Mouse (Mus musculus) liver, embryonic 13.5 days (tissue): Measurements from ENCODE around the gene Chit1. TPM values are rescaled to one million over a fixed set of nuclear protein-coding genes. Genes with fewer than 3 reads are reported as not detected.
A peak's percentile ranks its signal among the peaks of the same experiment; 100 is the strongest.

ENCODE experiments used
- ATAC-seq: fragments of 200-750 bp; cut with Nextera tagmentation; 2 replicates; pipeline ENCODE4 v1.8.0; 2017; ENCODE audit warnings: low read depth, mild to moderate bottlenecking, moderate number of reproducible peaks, moderate library complexity
- DNase-seq: peaks from one replicate; pipeline ENCODE4 v3.0.0; 2022
- H3K27ac ChIP-seq: fragments of 300-500 bp; sonication (generic); 2 replicates; pipeline ENCODE4 v1.5.1; 2015; ENCODE audit warnings: moderate library complexity, mild to moderate bottlenecking, inconsistent platforms
- H3K27me3 ChIP-seq: fragments of 300-500 bp; sonication (generic); 2 replicates; pipeline ENCODE4 v1.6.1; 2015; ENCODE audit warnings: mild to moderate bottlenecking, inconsistent platforms
- H3K36me3 ChIP-seq: fragments of 300-500 bp; sonication (generic); 2 replicates; pipeline ENCODE4 v1.6.1; 2015; ENCODE audit warnings: mild to moderate bottlenecking, inconsistent platforms
- H3K4me1 ChIP-seq: fragments of 300-500 bp; sonication (generic); replicated peaks from 2 replicates; pipeline ENCODE4 v1.6.1; 2015; ENCODE audit warnings: inconsistent platforms
- H3K4me2 ChIP-seq: fragments of 300-500 bp; sonication (generic); 2 replicates; pipeline ENCODE4 v1.6.1; 2015; ENCODE audit warnings: inconsistent platforms, mild to moderate bottlenecking, moderate library complexity
- H3K4me3 ChIP-seq: fragments of 300-500 bp; sonication (generic); replicated peaks from 2 replicates; pipeline ENCODE4 v1.5.1; 2015; ENCODE audit warnings: mild to moderate bottlenecking, inconsistent platforms
- H3K9ac ChIP-seq: fragments of 300-500 bp; sonication (generic); 2 replicates; pipeline ENCODE4 v1.6.1; 2015; ENCODE audit warnings: mild to moderate bottlenecking, inconsistent platforms
- H3K9me3 ChIP-seq: fragments of 300-500 bp; sonication (generic); replicated peaks from 2 replicates; pipeline ENCODE4 v1.6.1; 2016; ENCODE audit warnings: inconsistent platforms
- WGBS: fragments of 180-500 bp; shearing (Covaris S2); methylation state at CpG from one replicate; pipeline ENCODE4 v1.1.7; 2015; ENCODE audit not compliant: insufficient replicate concordance; 5-methylcytosine and 5-hydroxymethylcytosine counted together
- polyA plus RNA-seq: library from polyadenylated mRNA; unstranded; fragments of >200 nt; fragmentation: Nextera tagmentation; extraction: Ambion mirVana; gene quantifications from 2 replicates; pipeline ENCODE4 v1.2.1, GENCODE M21; 2015

The Chit1 gene
- polyA plus RNA-seq, 1 experiment from 2014 or later, result 0.12 TPM

DNA sequence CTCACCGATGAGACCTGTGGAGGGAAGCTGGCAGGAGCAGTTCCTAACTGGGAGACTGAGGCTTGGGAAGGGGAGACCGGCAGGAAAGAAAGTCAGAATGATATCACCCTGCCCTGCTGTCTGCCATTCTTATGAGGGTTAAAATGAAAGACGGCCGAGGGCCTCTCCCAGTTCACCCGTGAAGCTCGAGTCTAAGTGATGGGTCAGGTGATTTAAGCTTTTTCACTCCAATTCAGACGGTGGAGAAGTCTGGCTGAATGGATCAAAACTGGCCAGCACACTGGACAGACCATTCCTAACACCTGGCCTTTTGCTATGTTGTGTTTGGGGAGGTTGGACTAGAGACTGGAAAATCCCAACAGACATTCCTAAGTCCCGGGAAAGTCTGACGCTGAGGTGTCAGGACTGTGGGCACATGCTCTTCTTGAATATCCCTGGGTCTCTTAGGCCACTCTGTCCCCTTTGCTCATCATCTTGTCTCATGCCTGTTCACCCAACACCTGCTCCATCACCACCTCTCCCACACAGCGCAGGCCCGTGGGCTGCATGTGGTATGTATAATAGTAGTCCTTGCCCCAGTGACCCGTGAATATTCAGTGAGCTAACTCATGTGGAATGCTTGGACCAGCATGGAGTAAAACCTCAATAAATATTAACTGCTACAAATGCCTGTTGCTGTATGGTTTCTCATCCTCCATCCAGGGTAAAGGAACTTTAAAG is 11.4 kb upstream of the Chit1 start:
- 25% methylated on average over 12 of the region's 12 CpGs for WGBS

DNA sequence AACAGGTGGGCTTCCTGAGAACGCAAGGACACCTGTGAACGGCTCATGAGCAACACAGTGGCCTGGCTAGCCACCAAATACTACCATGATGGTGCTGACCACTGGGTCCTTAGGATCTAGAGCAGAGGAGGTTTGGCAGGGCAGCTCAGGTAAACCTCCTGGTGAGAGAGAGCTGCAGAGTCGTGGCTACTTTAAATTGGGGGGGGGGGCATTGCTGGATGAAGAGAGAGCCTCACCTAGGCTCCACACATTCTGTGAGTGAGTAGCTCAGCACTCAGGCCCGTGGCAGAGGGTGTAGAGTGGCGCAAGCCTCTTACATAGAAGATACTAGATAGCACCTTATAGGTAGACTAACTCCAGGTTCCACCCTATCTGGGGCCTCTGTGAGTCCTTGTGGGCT is 10.6 kb upstream of the Chit1 start:
- Histone ChIP-seq H3K9me3 (no peaks in the 10 kb centered on the region), H3K27me3 (peaks cover 6% of the 10 kb centered on the region), H3K27ac (peak overlapping the region; percentile 98), H3K4me1 (peaks cover 65% of the 10 kb centered on the region), H3K4me3 (no peak overlapping the region), H3K4me2 (peak overlapping the region; percentile 76), H3K9ac (peak overlapping the region; percentile 79), H3K36me3 (no peaks in the 10 kb centered on the region)
- no peak for DNase-seq
- no peak for ATAC-seq
- WGBS, result 75% methylated on average over 5 of the region's 5 CpGs

More for the DNA sequence above, 11.4 kb upstream of the Chit1 start:
- peak; percentile 49 for ATAC-seq
- H3K9ac ChIP-seq, result peak overlapping the region; percentile 79
- peaks cover 2% of the 10 kb centered on the region; the same call in 1 of the 2 replicates for H3K27me3 ChIP-seq
- H3K9me3 ChIP-seq, result no peaks in the 10 kb centered on the region
- peak overlapping the region; percentile 66 for H3K4me3 ChIP-seq
- H3K4me1 ChIP-seq, result peaks cover 68% of the 10 kb centered on the region
- no peaks in the 10 kb centered on the region for H3K36me3 ChIP-seq
- DNase-seq, result no peak
- peak overlapping the region; percentile 76 for H3K4me2 ChIP-seq
- peak overlapping the region; percentile 98 for H3K27ac ChIP-seq

- H3K27me3 ChIP-seq, result peaks cover 12% of the 10 kb centered on the region
- H3K36me3 ChIP-seq, result no peaks in the 10 kb centered on the region
- H3K9me3 ChIP-seq, result no peaks in the 10 kb centered on the region
- H3K4me2 ChIP-seq, result no peak overlapping the region
- peak overlapping the region; percentile 79 for H3K9ac ChIP-seq
- DNase-seq, result no peak
- WGBS, result 69% methylated on average over 4 of the region's 4 CpGs
- peaks cover 65% of the 10 kb centered on the region for H3K4me1 ChIP-seq
- H3K27ac ChIP-seq, result peak overlapping the region; percentile 98
- no peak overlapping the region for H3K4me3 ChIP-seq
- no peak for ATAC-seq
Observed at GRCm38 (mm10) chr1:134100928-134101327, 10.1 kb upstream of the Chit1 start.

DNA sequence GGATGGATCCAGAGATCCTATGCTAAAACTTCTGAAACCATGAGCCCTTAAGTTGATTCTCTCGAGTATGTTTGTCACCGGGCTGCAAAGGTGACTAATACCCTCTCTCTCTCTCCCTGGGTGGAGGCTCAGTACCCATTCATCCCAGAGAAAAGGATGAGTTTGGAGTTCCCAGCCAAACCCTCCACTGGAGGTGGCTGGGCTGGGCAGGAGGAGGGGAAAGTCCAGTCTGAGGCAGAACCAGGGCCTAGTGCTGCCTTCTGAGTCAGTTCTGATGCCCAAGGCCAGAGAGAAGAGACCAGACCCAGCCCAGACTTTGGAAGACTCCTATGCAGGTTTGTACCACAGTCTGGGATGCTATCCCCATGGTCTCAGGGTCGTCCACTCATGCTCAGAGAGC is 9.4 kb upstream of the Chit1 start:
- Histone ChIP-seq H3K4me1 (peaks cover 65% of the 10 kb centered on the region), H3K9me3 (no peaks in the 10 kb centered on the region), H3K4me2 (no peak overlapping the region), H3K4me3 (no peak overlapping the region), H3K27ac (0 out of 2 replicates have a peak overlapping the region, but pooled peaks have one; percentile 98), H3K36me3 (no peaks in the 10 kb centered on the region), H3K27me3 (peaks cover 16% of the 10 kb centered on the region), H3K9ac (0 out of 2 replicates have a peak overlapping the region, but pooled peaks have one; percentile 79)
- ATAC-seq, result no peak
- 58% methylated on average over 3 of the region's 3 CpGs for WGBS
- no peak for DNase-seq

- Histone ChIP-seq H3K9ac (no peak overlapping the region), H3K4me1 (peaks cover 46% of the 10 kb centered on the region), H3K27ac (peak overlapping the region; percentile 19), H3K4me2 (no peak overlapping the region), H3K9me3 (no peaks in the 10 kb centered on the region), H3K36me3 (no peaks in the 10 kb centered on the region), H3K4me3 (no peak overlapping the region), H3K27me3 (peaks cover 26% of the 10 kb centered on the region)
- ATAC-seq (no peak), DNase-seq (no peak)
- 66% methylated on average over 5 of the region's 5 CpGs for WGBS
Observed at GRCm38 (mm10) chr1:134103861-134104260, 7.2 kb upstream of the Chit1 start.

- peaks cover 39% of the 10 kb centered on the region for H3K4me1 ChIP-seq
Observed at GRCm38 (mm10) chr1:134105043-134105763, 5.8 kb upstream of the Chit1 start.

DNA sequence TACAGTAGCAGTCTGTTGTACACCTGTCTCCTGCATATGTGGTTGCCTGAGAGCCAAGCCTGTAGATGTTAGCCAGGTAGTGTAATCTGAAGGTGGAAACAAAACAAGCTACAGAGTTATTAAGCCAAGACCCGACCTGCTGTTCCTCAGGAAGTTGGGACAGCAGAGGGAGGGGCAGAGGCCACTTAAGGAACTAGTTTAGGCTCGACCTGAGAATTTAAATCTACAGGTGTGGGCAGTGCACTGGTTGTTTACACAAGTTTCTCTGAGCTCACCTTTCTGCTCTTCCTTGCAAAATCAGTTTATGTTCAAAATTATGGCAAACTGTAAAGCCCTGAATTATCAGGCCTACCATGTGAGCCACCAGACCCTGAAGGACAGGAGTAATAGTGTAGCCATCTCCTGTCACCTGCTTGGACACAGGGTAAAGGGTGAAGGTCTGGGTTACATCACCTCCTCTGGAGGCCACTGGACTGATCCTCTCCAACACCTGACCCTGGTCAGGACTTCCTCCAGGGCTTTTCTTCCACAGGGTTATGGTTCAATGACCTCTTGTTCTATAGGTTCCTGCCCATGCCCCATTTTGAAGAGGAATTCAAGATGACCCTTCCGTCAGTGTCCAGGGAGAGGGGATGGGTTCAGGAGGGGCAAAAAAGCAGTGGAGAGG is 5.1 kb upstream of the Chit1 start:
- H3K36me3 ChIP-seq, result no peaks in the 10 kb centered on the region
- 32% methylated on average over 3 of the region's 3 CpGs for WGBS
- H3K4me3 ChIP-seq, result no peak overlapping the region
- peaks cover 39% of the 10 kb centered on the region for H3K4me1 ChIP-seq
- H3K27me3 ChIP-seq, result peaks cover 26% of the 10 kb centered on the region
- ATAC-seq (no peak), DNase-seq (no peak)
- H3K27ac ChIP-seq, result peak overlapping the region; percentile 6; the same call in 1 of the 2 replicates
- peak overlapping the region; percentile 22; the same call in 1 of the 2 replicates for H3K9ac ChIP-seq
- H3K9me3 ChIP-seq, result no peaks in the 10 kb centered on the region
- no peak overlapping the region for H3K4me2 ChIP-seq

More at GRCm38 (mm10) chr1:134105043-134105763, 5.8 kb upstream of the Chit1 start:
- no peak overlapping the region for H3K4me3 ChIP-seq
- 49% methylated on average over 11 of the region's 11 CpGs for WGBS
- ATAC-seq (no peak), DNase-seq (no peak)
- no peaks in the 10 kb centered on the region for H3K36me3 ChIP-seq
- H3K9ac ChIP-seq, result 0 out of 2 replicates have a peak overlapping the region, but pooled peaks have one; percentile 22
- no peaks in the 10 kb centered on the region for H3K9me3 ChIP-seq
- H3K4me2 ChIP-seq, result no peak overlapping the region
- H3K27me3 ChIP-seq, result peaks cover 26% of the 10 kb centered on the region
- no peak overlapping the region for H3K27ac ChIP-seq

DNA sequence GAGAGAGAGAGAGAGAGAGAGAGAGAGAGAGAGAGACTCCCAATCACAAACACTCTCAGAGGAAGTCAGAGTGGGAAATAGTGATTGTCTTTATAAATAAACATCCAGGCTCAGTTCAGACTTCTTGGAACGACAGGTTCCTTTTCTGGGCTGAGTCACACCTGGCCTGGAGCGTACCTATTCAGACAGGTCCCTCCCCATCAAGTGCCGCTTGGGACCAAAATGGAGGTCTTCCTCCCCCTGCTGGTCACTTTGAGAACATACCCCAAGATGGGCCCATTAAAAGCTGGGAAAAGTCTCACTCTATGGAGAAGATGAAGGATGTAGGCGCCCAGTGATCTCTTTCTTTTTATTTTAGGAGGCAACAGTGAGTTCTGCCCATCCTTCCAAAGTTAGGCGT is 4.3 kb upstream of the Chit1 start:
- H3K27ac ChIP-seq, result no peak overlapping the region
- H3K4me1 ChIP-seq, result peaks cover 39% of the 10 kb centered on the region
- no peaks in the 10 kb centered on the region for H3K36me3 ChIP-seq
- H3K9ac ChIP-seq, result no peak overlapping the region
- no peaks in the 10 kb centered on the region for H3K9me3 ChIP-seq
- H3K27me3 ChIP-seq, result peaks cover 26% of the 10 kb centered on the region
- H3K4me2 ChIP-seq, result no peak overlapping the region
- H3K4me3 ChIP-seq, result no peak overlapping the region
- DNase-seq (peak; percentile 56), ATAC-seq (no peak)
- 3% methylated on average over 5 of the region's 5 CpGs for WGBS

DNA sequence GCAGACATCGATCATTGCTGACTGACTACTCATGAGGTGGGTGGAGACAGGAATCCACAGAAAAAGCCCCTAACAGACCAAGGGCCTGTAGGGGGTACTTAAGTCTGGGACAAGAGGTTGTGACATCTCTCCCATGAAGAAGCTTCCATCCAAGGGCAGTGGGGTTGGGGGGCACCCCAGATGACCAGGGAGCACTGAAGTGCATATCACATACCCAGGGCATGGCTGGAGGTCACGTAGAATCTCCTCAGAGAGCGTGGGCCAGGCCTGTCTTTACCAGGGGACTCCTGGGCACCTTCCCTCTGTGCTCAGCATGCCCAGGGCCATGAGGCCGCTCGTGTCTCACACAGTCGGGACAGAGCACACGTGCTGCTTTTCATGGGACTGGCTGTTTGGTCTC is 3.3 kb upstream of the Chit1 start:
- Histone ChIP-seq H3K9me3 (no peaks in the 10 kb centered on the region), H3K4me2 (no peak overlapping the region), H3K27ac (0 out of 2 replicates have a peak overlapping the region, but pooled peaks have one; percentile 4), H3K36me3 (no peaks in the 10 kb centered on the region), H3K9ac (no peak overlapping the region), H3K27me3 (peaks cover 26% of the 10 kb centered on the region), H3K4me3 (no peak overlapping the region), H3K4me1 (peaks cover 41% of the 10 kb centered on the region)
- WGBS, result 77% methylated on average over 7 of the region's 7 CpGs
- no peak for ATAC-seq
- DNase-seq, result no peak

DNA sequence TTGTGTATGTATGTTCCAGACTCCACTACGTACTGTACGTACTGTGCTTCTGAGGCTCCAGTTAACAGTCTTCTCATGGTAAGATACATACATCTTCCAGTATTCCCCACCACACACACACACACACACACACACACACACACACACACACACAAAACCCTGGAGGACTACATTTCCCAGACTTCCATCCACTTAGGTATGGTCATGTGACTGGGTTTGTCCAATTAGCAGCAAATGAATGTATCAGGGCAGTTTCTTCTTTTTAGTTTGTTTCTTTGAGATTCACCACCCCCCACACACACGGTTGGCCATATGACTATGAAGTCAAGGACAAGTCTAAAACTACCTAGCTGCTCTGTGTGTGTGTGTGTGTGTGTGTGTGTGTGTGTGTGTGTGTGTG is 1.0 kb upstream of the Chit1 start:
- peak overlapping the region; percentile 91 for H3K27ac ChIP-seq

GRCm38 (mm10) chr1:134110449-134110848 is 593 bp upstream of the Chit1 start:
- peaks cover 36% of the 10 kb centered on the region for H3K4me1 ChIP-seq
- peak overlapping the region; percentile 91 for H3K27ac ChIP-seq
- 33% methylated on average over 5 of the region's 5 CpGs for WGBS
- peaks cover 28% of the 10 kb centered on the region for H3K27me3 ChIP-seq
- DNase-seq, result peak; percentile 74
- ATAC-seq, result peak; percentile 96
- peak overlapping the region; percentile 49 for H3K9ac ChIP-seq
- no peaks in the 10 kb centered on the region for H3K36me3 ChIP-seq
- H3K4me2 ChIP-seq, result peak overlapping the region; percentile 55
- no peak overlapping the region for H3K4me3 ChIP-seq
- no peaks in the 10 kb centered on the region for H3K9me3 ChIP-seq

More for the DNA sequence above, 1.0 kb upstream of the Chit1 start:
- peak; percentile 56 for ATAC-seq
- Histone ChIP-seq H3K4me3 (no peak overlapping the region), H3K4me1 (peaks cover 39% of the 10 kb centered on the region), H3K9ac (peak overlapping the region; percentile 49), H3K36me3 (no peaks in the 10 kb centered on the region), H3K27me3 (peaks cover 27% of the 10 kb centered on the region), H3K4me2 (peak overlapping the region; percentile 55), H3K9me3 (no peaks in the 10 kb centered on the region)
- DNase-seq, result no peak
- WGBS, result 85% methylated on average over 3 of the region's 3 CpGs
